Mouse (Mus musculus) large intestine, adult 2 months (tissue): Measurements from ENCODE around the gene Zer1. TPM values are rescaled to one million over a fixed set of nuclear protein-coding genes. Genes with fewer than 3 reads are reported as not detected.
"Not testable (repeated sequence)": the region's sequence is repeated elsewhere in the genome, so short reads cannot be mapped to it uniquely, and the experiment has no call there.

Source experiments
- DNase-seq: peaks from one replicate; pipeline ENCODE4 v3.0.0-alpha.2; 2012; ENCODE audit warnings: low read depth, low spot score
- WGBS: fragments of 180-500 bp; shearing (Covaris S2); methylation state at CpG from one replicate; pipeline ENCODE4 v1.1.7; 2018; 5-methylcytosine and 5-hydroxymethylcytosine counted together
- polyA plus RNA-seq: library from polyadenylated mRNA; depleted of rRNA; stranded (reverse); fragments of >200 nt; gene quantifications from 2 replicates; pipeline ENCODE4 v1.2.3, GENCODE M21; 2012

The Zer1 gene
- polyA plus RNA-seq, 1 experiment: 22.8 TPM

DNA sequence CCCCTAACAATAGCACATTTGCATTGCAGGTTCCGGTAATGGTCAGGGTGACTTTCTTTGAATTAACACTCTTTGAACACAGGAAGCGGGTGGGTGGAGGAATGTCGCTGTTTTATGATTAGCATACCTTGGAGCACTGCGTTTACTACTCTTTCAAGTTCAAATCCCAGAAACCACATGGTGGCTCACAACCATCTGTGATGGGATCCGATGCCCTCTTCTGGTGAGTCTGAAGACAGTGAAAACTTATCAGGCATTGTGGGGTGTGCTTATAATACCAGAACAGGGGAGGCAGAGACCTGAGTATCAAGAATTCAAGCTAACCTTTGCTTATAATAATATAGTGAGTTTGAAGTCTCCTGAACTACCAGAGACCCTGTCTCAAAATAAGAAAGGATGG is 6.9 kb upstream of the Zer1 start:
- DNase-seq: not testable (repeated sequence)
- WGBS: 49% methylated on average over 5 of the region's 5 CpGs

DNA sequence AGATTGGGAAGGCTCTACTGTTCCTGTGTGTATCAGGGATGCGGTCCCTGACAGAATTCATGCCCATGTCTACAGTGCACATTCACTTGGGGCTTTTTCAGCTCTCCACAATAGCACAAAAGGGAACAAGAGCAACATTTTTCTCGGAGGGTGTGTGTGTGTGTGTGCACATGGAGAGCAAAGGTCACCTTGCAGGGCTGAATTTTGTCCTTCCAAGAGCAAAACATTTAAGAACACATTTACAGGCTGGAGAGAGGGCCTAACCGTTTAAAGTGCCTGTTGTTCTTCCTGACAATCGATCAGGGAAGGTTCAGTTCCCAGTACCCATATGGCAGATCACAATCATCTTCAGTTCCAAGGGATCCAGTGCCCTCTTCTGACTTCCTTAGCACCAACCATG is 5.8 kb upstream of the Zer1 start:
- 43% methylated on average over 4 of the region's 4 CpGs for WGBS
- DNase-seq: no peak

DNA sequence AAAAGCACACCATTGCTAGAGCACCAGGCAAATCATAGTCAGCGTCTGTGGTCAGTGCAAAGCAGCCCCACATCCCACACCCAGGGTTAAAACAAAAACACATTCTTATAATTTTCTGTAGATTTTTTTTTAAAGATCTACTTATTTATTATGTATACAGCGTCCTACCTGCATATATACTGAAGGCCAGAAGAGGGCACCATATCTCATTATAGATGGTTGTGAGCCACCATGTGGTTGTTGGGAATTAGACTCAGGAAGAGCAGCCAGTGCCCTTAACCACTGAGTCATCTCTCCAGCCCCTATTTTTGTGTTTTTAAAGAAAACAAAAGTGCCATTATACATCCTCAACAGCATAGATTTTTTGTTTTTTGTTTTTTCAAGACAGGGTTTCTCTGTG is 4.4 kb upstream of the Zer1 start:
- WGBS: 26% methylated on average over 2 of the region's 2 CpGs
- no peak for DNase-seq

DNA sequence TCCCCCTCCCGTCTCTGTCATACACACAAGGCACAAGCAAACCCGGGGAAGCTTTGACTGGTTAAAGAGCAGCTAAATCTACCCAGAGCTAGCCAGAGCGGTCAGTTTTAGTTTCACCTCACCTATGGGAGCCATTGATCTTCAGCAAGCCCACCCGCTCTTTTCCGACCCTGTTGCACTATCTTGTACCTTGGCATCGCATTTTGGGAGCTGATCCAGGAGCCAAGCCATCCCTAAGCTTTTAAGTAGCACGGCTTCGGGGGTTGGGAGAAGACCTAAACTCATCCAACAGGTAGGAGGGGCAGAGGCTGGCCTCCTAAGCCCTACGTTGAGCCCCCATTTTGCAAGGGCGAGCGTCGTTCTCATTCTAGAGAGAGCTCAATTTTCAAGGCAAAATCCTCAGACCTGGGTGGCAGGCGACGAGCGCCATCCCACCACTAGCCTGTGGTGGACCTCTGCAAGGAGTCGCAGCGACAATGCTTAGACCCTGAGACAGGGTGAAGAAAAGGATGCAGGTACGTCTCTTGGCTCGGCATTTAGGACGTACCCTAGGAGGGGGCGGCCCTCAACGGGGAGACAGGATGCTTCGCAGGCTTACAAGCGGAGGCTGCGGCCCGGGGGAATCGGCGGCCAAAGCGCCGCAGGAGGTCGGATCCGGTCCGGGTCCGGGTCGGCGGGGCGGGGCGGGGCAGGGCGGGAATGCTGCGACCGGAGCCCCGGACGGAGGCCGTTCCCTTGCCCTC is 485 bp downstream of the Zer1 start:
- no peak for DNase-seq
- 2% methylated on average over 41 of the region's 44 CpGs for WGBS

DNA sequence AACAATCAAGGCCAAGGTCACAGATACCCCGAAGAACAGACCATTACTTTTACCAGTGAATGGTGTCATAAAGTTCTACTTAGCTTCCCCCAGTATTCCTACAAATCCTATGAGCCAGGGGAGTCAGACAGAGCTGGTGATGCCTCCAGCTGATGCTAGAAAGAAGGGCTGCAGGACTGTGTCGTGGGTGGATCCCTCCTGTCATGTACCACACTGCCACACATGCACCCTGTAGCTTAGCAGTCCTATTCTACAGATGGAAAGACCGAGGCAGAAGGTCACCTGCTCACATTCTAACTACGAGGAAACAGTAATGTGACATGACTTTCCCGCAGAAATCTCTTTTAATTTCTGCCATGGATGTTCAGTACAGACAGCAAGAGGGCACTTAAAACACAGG is 1.6 kb downstream of the Zer1 start:
- WGBS: 75% methylated on average over 5 of the region's 5 CpGs
- no peak for DNase-seq

DNA sequence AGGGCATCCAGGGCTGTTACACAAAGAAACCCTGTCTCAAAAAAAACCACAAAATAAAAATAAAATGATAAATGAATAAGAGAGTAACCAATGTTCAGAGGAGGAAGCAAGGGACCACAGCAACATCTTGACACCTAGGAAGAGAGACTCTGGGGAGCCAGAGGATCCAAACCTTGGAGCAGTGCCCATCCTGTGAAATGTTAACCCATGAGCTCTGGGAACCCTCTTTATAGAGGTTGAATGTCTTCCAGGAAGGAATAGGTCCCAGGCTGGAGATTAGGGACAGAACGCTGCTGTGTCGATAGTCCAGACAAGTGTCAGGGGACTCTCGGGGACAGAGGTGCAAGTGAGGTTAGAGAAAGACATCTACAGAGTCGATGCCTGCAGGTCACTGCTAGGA is 4.1 kb downstream of the Zer1 start:
- 57% methylated on average over 4 of the region's 4 CpGs for WGBS
- DNase-seq: no peak

DNA sequence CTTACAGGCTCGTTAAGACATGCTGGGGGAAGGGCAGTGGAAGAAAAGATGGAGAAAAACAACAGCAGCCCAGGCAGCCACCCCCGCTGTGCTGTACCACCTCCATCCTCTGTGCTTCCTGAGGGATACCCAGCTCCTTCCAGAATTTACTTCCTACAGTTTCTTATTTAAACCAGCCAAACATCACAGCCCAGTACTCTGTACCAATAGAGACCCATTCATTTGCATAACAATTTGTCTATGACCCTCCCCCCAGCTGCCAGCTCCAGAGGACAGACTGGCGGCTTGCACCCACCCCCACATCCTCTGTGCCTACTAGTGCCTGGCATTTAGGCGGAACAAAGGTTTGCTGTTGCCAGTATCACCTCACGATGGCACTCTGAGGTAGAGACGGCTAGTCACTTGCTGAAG is 4.7 kb downstream of the Zer1 start:
- no peak for DNase-seq
- WGBS: 68% methylated on average over 6 of the region's 6 CpGs

DNA sequence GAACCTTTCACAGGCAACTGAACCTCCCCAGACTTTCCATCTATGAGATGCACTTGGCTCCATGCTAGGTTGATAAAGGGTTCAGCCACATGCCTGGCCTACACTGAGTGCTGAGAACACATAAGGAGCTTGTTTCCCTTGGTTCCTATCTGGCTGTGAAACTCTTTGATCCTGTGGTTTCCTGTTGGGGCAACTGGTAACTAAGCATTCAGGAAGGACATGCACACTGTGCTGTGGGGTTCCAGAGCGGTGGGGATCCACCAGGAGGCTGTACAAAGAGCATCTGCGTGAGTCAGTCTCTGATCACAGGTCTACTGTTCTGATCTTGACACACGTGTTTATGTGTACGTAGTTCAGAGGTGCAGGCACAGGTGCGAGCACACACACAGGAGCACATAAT is 11.8 kb downstream of the Zer1 start:
- 79% methylated on average over 5 of the region's 5 CpGs for whole genome bisulfite sequencing
- no peak for DNase-seq

DNA sequence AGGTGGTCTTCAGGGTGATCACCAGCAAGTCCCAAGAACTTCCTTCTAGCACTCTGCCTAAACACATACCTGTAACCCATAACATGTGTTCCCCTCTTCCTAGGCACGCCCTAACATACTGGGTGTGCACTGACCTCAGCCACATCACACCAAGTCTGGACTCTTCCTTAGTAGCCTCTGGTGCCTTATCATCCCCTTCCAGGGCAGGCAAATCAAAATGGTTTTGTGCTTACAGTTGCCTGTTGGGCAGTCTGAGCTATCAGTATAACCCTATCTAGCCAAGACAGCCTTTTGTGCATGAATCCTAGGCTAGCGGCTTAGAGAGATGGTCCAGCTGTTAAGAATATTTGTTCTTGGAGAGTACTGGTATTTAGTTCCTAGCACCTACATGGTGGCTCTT is 12.9 kb downstream of the Zer1 start:
- 95% methylated on average over 2 of the region's 2 CpGs for WGBS
- DNase-seq: no peak

DNA sequence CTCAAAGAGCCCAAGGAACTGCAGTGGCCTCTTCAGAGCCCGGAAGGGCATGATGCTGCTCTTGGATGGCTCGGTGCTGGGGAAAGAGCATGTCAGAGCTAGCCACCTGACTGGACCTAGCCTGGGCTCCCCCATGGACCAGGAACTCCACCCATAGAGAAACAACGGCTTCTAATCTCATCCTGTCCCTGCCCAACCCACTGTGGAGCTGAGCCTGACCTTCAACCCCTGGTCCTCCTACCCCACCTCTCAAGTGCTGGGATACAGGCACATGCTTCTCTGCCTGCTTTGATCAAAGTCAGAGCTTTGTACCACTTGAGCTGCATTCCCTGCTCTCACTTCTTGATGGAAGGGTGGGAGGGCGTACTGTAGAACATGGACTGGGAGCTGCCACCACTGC is 16.1 kb downstream of the Zer1 start:
- 79% methylated on average over 4 of the region's 4 CpGs for WGBS

DNA sequence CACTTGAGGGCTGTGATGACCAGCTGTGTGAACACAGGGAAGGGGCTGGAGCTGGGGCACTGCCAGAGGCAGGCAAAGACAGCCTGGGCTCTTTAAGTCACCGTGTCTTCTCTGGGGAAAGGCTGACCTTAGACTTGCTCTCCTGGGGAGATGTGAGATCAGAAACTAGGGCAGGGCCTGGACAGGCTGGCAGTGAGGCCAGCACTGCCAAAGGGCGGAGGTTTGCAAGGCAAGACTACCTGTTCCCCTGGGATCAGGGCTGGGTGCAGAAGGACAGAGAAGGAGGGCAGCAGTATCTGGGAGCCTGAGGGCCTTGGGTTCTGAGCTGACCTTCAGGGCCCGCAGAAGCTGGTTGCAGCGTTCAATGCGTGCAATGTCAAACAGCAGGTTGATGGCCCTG is 16.7 kb downstream of the Zer1 start:
- no peak for DNase-seq

More for the DNA sequence above, 16.1 kb downstream of the Zer1 start:
- DNase-seq: no peak

DNA sequence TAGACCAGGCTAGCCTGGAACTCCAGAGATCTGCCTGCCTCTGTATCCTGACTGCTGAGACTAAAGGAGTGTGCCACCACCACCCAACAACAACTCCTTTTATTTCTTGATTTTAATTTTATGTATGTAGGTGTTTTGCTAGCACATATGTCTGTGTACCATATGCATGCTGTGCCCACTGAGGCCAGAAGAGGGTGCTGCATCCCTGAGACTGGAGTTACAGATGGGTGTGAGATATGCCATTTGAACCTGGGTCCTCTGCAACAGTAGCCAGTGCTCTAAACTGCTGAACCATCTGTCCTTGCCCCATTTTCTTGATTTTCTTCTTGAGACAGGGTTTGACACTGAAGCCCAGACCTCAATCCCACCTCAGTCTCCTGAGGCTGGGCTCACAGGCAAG is 18.0 kb downstream of the Zer1 start:
- DNase-seq: no peak

More for the DNA sequence above, 16.7 kb downstream of the Zer1 start:
- 88% methylated on average over 5 of the region's 5 CpGs for WGBS

DNA sequence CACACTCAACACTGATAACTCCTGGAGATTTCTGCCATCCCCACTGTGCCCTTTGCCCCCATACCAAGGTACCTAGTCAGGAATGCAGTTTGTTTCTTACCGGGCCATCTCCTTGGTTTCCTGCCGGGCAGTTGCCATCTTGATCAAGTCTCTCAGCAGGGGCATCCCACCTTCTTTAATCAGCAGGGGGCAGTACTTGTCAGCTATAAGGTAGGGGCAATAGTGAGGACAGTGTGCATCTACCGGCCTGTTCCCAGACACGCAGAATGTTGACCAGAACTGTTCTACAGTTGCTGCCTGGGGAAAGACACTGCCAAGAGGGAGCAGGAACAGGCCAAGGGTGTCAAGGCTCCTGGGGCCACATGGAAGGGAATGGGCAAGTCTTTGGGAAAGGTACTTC is 24.2 kb downstream of the Zer1 start:
- WGBS: 57% methylated on average over 4 of the region's 4 CpGs
- DNase-seq: no peak

DNA sequence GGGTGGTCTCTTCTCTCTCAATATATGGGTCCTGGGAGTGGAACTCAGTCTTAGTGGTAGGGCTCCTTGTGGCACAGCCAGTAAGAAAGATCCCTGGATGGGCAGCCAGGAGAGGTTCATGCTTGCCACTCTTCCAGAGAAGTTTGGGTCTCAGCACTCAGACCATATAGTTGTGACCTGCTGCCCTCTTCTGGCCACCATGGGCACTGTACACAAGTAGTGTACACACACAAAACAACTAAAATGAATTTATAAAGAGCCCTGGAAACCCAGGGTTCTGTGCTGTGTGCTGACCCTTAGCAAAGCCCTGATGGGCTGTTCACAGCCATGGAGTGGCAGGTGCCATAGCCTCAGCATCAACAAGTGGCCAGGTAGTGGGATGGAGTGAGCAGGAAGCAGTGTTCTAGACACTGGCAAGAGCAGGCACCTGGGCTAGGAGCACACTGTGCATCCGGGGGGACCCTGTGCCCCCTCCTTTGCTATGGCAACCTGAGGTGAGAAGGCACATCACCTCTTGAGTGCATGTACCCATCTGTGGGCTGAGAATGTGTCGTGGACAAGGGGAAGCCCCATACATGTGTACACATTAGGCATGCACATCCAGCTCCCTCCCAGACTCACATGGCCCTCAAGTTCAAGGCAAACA is 28.4 kb downstream of the Zer1 start:
- DNase-seq: no peak
- 78% methylated on average over 2 of the region's 2 CpGs for WGBS

DNA sequence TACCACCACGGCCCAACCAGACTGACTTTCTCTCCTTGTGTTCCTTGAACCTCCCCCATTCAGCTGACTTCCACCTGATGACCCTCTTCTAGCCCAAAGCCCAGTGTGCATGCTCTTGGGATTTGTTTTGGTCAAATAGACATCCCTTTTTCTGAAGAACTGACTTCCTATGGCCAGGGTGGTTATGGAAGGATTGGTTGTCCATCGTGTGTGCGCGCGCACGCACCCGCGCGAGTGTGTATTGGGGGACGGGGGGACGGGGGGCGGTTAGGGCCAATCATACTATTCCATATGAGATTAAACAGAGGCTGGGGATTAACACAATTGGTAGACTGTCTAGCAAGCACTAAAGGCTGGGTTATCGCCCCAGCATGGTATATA is 30.2 kb downstream of the Zer1 start:
- no peak for DNase-seq
- WGBS: 2% methylated on average over 13 of the region's 13 CpGs

DNA sequence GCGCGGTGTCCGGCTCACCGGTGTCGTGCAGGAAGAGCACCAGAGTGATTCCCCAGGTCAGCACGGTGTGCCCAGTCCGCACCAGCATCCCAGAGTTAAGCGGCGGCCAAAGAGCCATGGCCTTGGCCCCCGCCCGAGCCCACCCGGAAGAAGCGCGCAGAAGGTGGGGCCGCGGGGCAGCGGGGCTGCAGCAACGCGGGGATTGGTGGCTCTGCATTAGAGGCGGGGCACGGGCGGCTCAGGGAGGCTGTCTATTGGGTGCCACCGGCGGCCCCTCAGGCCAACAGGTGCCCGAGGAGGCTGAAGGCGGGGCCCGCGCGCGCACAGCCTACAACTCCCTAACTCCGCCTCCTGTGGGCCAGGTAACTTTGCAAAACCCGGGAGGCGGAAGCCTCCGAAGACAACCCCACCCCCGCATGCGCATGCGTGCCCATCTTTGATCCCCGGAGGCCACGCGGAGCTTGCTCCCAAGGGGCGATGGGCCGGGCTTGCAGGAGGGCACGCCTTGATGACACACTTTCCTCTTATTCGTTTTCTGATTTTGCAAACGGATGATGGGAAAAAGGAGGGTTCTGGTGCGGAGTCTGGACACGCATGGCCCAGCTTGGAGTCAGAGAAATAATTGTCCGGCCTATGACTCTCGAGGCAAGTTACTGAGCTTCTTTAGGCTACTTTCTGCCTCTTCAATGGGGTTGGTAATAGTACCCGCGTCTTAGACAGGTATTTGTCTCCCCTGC is 30.7 kb downstream of the Zer1 start, which contains the start of gene Zdhhc12:
Gene Zdhhc12 (minus strand): TSS at position 178 of the 737 bp plus-strand sequence.
- peak; percentile 97 for DNase-seq
- under 1% methylated on average over 51 of the region's 51 CpGs for WGBS

DNA sequence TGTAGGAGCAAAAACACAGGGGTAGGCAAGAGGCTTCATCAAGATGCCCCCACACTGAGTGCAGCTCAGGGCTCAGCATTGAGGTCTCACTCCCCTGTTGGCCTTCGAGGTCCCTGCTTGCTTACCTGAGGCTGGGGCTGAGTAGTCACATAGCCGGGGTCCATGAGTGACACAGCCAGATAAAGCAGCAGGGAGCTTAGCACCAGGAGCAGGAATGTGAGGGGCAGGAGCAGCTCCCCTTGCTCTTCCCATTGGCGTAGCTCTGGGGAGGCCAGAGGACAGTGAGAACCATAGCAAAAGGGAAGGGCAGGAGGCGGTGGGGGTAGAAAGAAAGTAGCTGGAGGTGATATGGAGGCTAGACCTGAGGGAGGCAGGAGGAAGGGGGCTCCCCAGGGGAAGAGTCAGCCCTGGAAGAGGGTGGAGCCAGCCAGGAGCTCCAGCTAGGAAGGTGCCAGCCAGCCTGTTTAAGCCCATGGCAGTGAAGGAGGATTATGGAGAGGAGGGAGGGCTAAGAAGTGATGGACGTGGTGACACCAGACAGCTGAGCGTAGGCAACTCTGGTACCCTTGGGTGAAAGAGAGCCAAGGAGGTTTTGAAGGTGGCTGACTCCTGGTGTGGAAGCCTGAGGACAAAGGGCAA is 32.0 kb downstream of the Zer1 start:
- 75% methylated on average over 6 of the region's 6 CpGs for WGBS
- no peak for DNase-seq

DNA sequence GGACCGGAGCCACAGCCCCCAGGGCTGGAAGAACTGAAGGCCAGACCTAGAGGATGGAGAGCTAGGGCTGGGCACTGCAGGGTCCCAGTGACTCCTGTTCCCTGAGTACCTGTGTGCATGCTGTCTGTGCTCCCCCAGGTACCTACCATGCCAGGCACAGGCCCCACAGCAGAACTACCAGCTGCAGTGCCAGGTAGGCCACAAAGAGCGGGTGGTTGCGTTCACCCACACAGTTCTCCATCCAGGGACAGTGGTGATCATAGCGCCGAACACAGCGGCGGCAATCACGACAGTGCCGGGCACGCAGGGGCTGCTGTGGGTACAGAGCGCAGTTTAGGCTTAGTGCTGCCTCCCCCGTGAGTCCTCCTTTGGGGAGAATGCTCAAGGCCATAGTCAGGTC is 32.9 kb downstream of the Zer1 start:
- WGBS: 97% methylated on average over 12 of the region's 12 CpGs
- DNase-seq: no peak

DNA sequence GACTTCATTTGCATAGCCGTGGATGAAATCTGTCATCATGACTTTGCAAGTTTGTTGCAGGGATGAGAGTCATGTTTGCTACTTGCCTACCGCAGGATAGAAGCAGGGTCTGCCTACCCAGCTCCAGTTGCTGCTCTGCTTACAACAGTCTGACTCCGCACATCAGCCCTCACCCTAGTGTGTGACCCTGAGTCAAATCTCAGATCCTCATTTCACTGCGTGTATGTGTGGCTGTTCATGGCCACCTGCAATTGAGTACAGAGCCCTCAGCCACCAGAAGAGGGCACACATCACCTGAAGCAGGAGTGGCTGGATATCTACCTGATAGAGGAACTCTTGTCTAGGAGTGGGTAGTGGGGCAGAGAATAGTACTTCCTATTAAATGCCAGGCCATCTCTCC is 37.1 kb downstream of the Zer1 start:
- 92% methylated on average over 4 of the region's 4 CpGs for WGBS
- no peak for DNase-seq

DNA sequence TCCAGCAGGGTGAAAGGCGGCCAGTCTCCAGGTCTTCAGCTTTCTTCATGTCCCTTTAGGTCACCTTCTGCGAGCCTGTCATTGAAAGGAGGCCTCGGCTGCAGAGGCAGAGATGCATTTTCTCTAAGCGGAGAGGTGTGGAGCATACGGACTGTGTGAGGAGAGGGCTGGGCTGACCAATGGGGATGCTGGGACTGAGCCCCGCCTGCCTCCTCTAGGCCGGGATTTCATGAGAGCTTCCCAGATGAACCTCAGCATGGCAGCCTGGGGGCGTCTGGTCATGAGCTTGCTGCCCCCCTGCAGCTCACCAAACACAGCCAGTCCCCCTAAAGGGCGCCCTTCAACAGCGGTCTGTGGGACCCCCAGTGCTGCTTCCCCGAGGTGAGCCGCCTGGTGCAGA is 39.8 kb downstream of the Zer1 start:
- no peak for DNase-seq
- WGBS: 65% methylated on average over 12 of the region's 12 CpGs
